Mouse (Mus musculus) spleen, postnatal 36 days (tissue): ENCODE measurements around the gene Me1.

ENCODE experiments used
- DNase-seq, 2 experiments: peaks; one replicate each; pipeline ENCODE4 v3.0.0; 2022; ENCODE audit warnings: low spot score in 2 of 2, mixed read lengths in 1 of 2

Me1 gene

GRCm38 (mm10) chr9:86549637-86550162 is 146.1 kb downstream of the Me1 start:
- no peak for DNase-seq

GRCm38 (mm10) chr9:86544559-86544958 is 151.2 kb downstream of the Me1 start:
- no peak for DNase-seq

GRCm38 (mm10) chr9:86543451-86543850 is 152.3 kb downstream of the Me1 start:
- DNase-seq: no peak

DNA sequence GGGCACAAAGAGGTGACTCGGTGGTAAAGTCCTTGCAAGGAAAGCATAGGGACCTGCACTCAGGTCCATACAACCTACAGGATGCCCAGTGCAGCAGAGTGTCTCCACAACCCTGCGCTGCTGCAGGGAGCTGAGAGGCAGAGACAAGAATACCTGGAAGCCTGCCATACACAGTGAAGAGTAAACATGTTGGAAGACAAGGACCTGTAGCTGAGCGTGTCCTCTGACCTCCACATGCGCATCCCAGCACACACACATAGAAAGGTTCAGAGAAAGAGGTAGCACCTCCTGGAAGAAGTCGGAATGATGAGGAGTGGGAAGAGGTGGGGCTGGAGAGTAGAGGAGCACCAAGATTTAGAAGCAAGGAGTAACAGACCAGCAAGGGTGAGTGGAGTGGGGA is 161.7 kb downstream of the Me1 start:
- no peak for DNase-seq
